ENCODE assay signal across 16 mouse cellular contexts in genomic region chr16:94591536-94591935, GRCm38 (mm10).
"Had no signal": no experiment of that assay in that cellular context is flagged by ENCODE, and none has a peak within 500 bp of the region (broad histone marks: within the 10 kb centered on the region; RNA-seq: fewer than 3 reads in every experiment).

No protein-coding gene starts in this region.

- H3K4me3 ChIP-seq: kidney, embryonic 15.5 days; limb, embryonic 12.5 days; liver, embryonic 13.5 days; midbrain, embryonic 12.5 days; neural tube, embryonic 13.5 days; stomach, embryonic 15.5 days had no signal

- DNase-seq: kidney, postnatal 14 days; layer of hippocampus, adult 9-11 months; layer of hippocampus, postnatal 36 days; liver; liver, embryonic 13.5 days; liver, postnatal 0 days; retina, postnatal 1 day; right cerebral cortex, postnatal 4 days; thymus, adult 2 months; thymus, postnatal 25 days had no signal

- H3K9me3 ChIP-seq: kidney, embryonic 15.5 days; limb, embryonic 12.5 days; liver, embryonic 13.5 days; midbrain, embryonic 12.5 days; neural tube, embryonic 13.5 days; stomach, embryonic 15.5 days had no signal

- H3K27me3 ChIP-seq: kidney, embryonic 15.5 days; limb, embryonic 12.5 days; liver, embryonic 13.5 days; midbrain, embryonic 12.5 days; neural tube, embryonic 13.5 days; stomach, embryonic 15.5 days had no signal

- ATAC-seq: liver, postnatal 0 days; midbrain, embryonic 16.5 days had no signal

- H3K9ac ChIP-seq: kidney, embryonic 15.5 days; limb, embryonic 12.5 days; liver, embryonic 13.5 days; liver, postnatal 0 days; midbrain, embryonic 12.5 days; neural tube, embryonic 13.5 days; stomach, embryonic 15.5 days had no signal

- H3K4me2 ChIP-seq: kidney, embryonic 15.5 days; limb, embryonic 12.5 days; liver, embryonic 13.5 days; midbrain, embryonic 12.5 days; neural tube, embryonic 13.5 days; stomach, embryonic 15.5 days had no signal

- H3K27ac ChIP-seq: kidney, embryonic 15.5 days; limb, embryonic 12.5 days; liver, embryonic 13.5 days; midbrain, embryonic 12.5 days; neural tube, embryonic 13.5 days; stomach, embryonic 15.5 days had no signal

- H3K36me3 ChIP-seq: limb, embryonic 12.5 days; neural tube, embryonic 13.5 days; stomach, embryonic 15.5 days had no signal
